Mouse (Mus musculus) embryonic stem cell, embryonic (primary cell): ENCODE measurements at regions not wholly inside any gene's neighbourhood (a gene's known extent, or its start where the extent isn't known, plus 50 kb on each side); places are given as distances from the start of the nearest gene placed in this dataset.

Experiments
- CTCF ChIA-PET, 4 experiments: fragments of 300-600 bp in 2 of 4; fragments of 350-600 bp in 2 of 4; sonication (Branson Sonifier 250); formaldehyde crosslinking; loops; one replicate each; lab custom pipeline; 2022; ENCODE audit warnings: inconsistent platforms in 2 of 4; lab: Charles Lee
- POLR2A ChIA-PET, 4 experiments: fragments of 300-600 bp in 2 of 4; fragments of 350-600 bp in 2 of 4; sonication (Branson Sonifier 250); formaldehyde crosslinking; loops; one replicate each; lab custom pipeline; 2022; ENCODE audit warnings: antibody characterized with exemption in 4 of 4, inconsistent platforms in 1 of 4; lab: Charles Lee

DNA sequence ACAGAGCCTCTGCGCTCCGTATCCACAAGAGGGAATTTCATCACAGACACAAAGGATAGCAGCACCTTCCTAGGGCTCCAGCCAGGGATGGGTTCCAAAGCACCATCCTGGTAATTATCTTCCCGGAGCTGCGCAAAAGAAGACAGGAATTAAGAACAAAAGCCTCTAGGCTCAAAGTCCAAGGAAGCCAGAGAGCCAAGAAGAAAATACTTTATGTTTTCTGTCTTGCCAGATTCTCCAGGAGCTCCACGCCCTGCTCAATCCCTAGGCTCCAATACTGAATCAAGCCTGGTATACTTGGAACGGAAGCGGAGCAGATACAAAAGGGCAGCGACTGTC, 54.4 kb downstream of the Irf2bpl start:
- ChIA-PET POLR2A (interaction anchor here in 3 of 4 experiments (0.6 to 13.8 kb wide), 32 partner anchors 8 to 117 kb away, joined by 3 to 241 read pairs (median 4); partner anchors contain the start of gene Irf2bpl (in 2 of the 3)), CTCF (interaction anchor here (1.0 to 1.6 kb wide), 5 partner anchors 29 to 93 kb away, joined by 3 to 4 read pairs (median 3); no protein-coding TSS in a partner anchor)

GRCm38 (mm10) chr12:86829581-86830246, 54.9 kb downstream of the Irf2bpl start:
- ChIA-PET CTCF (interaction anchor here (0.5 to 1.5 kb wide), 5 partner anchors 29 to 1013 kb away, joined by 3 to 4 read pairs (median 4); no protein-coding TSS in a partner anchor), POLR2A (interaction anchor here in 3 of 4 experiments (0.6 to 13.8 kb wide), 25 partner anchors 8 to 118 kb away, joined by 3 to 241 read pairs (median 5); partner anchors contain the start of gene Irf2bpl (in 2 of the 3))

- CTCF ChIA-PET: interaction anchor here in 1 of 4 experiments (1.6 kb wide), 1 partner anchor 28 kb away, joined by 9 read pairs; no protein-coding TSS in a partner anchor
- POLR2A ChIA-PET: interaction anchor here in 3 of 4 experiments (0.6 to 13.8 kb wide), 9 partner anchors 8 to 92 kb away, joined by 3 to 241 read pairs (median 4); no protein-coding TSS in a partner anchor
These were observed 57.4 kb downstream of the Irf2bpl start for GRCm38 (mm10) chr12:86827241-86827606.

DNA sequence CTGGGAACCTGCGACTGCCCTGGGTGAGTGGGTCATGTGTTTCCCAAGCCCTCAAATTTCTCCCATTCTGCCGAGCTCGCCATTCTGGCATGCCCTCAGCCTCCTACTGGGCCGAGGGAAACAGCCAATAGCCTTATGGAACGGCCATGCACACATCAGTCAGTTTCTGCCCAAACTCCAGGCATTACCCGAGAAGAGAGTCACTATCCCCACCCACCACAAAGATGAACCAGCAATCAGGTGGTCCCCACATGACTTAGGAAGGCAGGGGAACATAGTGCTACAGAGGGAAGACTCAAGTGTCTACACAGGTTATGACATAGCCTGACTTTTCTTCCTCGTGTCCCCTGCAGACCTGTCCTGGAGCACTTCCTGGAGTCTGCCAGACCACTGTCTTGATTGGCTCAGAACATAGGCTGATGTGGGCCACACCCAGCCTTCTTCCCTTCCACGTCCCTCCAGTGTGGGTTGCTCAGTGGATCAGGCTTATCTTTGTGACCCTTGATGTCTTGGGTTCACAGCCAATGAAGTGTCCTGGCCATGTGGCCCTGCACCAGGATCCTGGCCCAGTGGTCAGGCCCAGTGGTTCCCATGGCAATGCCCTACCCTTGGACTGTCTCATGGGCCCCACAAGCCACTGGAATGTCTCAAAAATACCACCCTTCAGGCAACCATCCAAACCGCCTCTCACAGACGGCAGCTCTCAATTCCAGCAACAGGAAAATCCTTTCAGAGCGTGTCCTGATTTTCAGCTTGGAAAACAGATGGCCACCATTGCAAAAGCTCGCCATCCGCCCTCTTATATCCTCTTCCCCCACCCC, 58.0 kb downstream of the Irf2bpl start:
- CTCF ChIA-PET: interaction anchor here in 2 of 4 experiments (0.6 to 1.6 kb wide), 2 partner anchors 28 to 65 kb away, joined by 6 to 9 read pairs; no protein-coding TSS in a partner anchor

GRCm38 (mm10) chr12:86825584-86826419, 58.8 kb downstream of the Irf2bpl start:
- POLR2A ChIA-PET: interaction anchor here (0.6 to 13.8 kb wide), 61 partner anchors 7 to 1730 kb away, joined by 3 to 275 read pairs (median 8); partner anchors contain the start of gene Irf2bpl (in 1 of the 4)
- CTCF ChIA-PET: interaction anchor here (0.6 to 2.4 kb wide), 13 partner anchors 11 to 453 kb away, joined by 3 to 19 read pairs (median 6); no protein-coding TSS in a partner anchor

More for the DNA sequence above, 58.0 kb downstream of the Irf2bpl start:
- POLR2A ChIA-PET: interaction anchor here in 3 of 4 experiments (0.6 to 13.8 kb wide), 25 partner anchors 9 to 983 kb away, joined by 3 to 275 read pairs (median 11); no protein-coding TSS in a partner anchor

DNA sequence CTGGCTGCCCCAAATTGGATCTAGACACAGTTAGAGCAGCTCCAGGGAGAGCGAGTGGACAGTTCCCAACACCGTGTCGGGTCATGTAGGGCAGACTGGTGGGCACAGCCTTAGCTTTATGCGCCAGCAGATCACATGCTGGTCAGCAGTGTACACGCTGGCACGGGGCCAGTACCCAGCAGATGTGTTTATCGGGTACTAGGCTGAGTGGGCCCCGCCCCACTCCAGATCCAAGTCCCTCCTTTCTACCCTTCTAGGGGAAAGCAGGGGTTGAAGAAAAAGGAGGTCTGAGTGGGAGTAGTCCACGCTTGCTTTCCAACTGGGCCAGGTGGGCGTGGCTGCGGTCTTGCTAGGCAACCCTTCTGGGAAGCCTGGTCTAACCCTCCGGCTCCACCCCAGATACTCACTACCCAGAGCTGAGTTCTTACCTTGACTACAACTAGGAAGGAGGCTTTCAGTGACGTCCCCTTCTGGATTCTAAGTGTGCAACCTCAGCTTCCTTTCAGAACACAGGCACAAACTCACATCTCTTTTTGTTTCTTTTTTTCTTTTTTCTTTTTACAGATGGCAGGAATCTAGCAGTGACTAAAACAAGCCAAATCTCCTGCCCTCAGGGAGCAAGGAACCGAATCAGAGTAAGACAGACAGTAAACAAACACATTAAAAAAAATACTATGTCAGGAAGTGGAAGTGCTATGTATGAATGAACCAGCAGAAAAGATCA, 59.6 kb downstream of the Irf2bpl start:
- ChIA-PET POLR2A (interaction anchor here (0.5 to 13.8 kb wide), 114 partner anchors 8 to 1729 kb away, joined by 3 to 275 read pairs (median 5); partner anchors contain the start of genes Cipc (in 1 of the 4), Gpatch2l (in 1 of the 4), Irf2bpl (in 1 of the 4) and Pomt2 (in 1 of the 4)), CTCF (interaction anchor here (0.5 to 2.4 kb wide), 24 partner anchors 8 to 454 kb away, joined by 3 to 19 read pairs (median 4); no protein-coding TSS in a partner anchor)

- CTCF ChIA-PET: interaction anchor here (0.5 to 2.4 kb wide), 25 partner anchors 9 to 100 kb away, joined by 3 to 19 read pairs (median 4); no protein-coding TSS in a partner anchor
- POLR2A ChIA-PET: interaction anchor here (0.6 to 13.8 kb wide), 112 partner anchors 9 to 582 kb away, joined by 3 to 275 read pairs (median 5); partner anchors contain the start of genes Cipc (in 2 of the 4), Gpatch2l (in 1 of the 4), Irf2bpl (in 1 of the 4) and Pomt2 (in 1 of the 4)
These were observed 60.6 kb downstream of the Irf2bpl start for GRCm38 (mm10) chr12:86823855-86824589.

GRCm38 (mm10) chr12:86823488-86823854, 61.1 kb downstream of the Irf2bpl start:
- ChIA-PET POLR2A (interaction anchor here (0.6 to 13.8 kb wide), 54 partner anchors 9 to 353 kb away, joined by 3 to 275 read pairs (median 7); partner anchors contain the start of genes Cipc (in 1 of the 4) and Irf2bpl (in 1 of the 4)), CTCF (interaction anchor here in 3 of 4 experiments (0.5 to 2.4 kb wide), 7 partner anchors 9 to 51 kb away, joined by 3 to 19 read pairs (median 4); no protein-coding TSS in a partner anchor)

- ChIA-PET POLR2A (interaction anchor here (0.6 to 13.8 kb wide), 13 partner anchors 10 to 320 kb away, joined by 3 to 275 read pairs (median 5); no protein-coding TSS in a partner anchor), CTCF (interaction anchor here in 2 of 4 experiments (1.0 to 1.7 kb wide), 4 partner anchors 12 to 102 kb away, joined by 3 to 8 read pairs (median 6); no protein-coding TSS in a partner anchor)
These were observed 63.4 kb downstream of the Irf2bpl start for GRCm38 (mm10) chr12:86821183-86821582.

- ChIA-PET POLR2A (interaction anchor here in 3 of 4 experiments (0.9 to 6.7 kb wide), 6 partner anchors 11 to 118 kb away, joined by 3 to 275 read pairs (median 8); no protein-coding TSS in a partner anchor), CTCF (no interaction called here)
These were observed 65.0 kb downstream of the Irf2bpl start for GRCm38 (mm10) chr12:86819568-86819967.

- ChIA-PET POLR2A (interaction anchor here in 2 of 4 experiments (0.9 to 6.0 kb wide), 6 partner anchors 11 to 117 kb away, joined by 3 to 36 read pairs (median 6); no protein-coding TSS in a partner anchor), CTCF (no interaction called here)
These were observed 65.4 kb downstream of the Irf2bpl start for GRCm38 (mm10) chr12:86819163-86819562.

DNA sequence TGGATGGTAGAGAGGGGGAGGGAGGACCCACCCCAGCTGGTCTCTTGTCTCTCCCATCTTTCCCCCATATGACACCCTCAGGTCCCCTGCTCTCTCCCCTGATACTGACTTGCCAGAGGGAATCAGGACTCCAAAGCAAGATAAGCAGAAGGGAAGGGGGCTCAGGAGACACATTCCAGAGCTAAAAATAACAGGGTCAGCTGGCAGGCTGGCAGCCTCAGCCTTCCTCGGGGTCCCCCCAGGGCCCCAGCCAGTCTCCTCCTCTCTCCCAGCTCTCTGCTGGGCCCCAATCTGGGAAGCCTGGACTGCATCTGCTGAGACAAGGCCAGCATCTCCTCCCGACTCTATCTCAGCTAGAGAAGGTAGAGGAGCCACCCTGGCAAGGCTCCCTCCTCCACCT, 66.4 kb downstream of the Irf2bpl start:
- ChIA-PET CTCF (interaction anchor here in 2 of 4 experiments (0.9 to 1.1 kb wide), 2 partner anchors 19 kb away, joined by 3 read pairs; no protein-coding TSS in a partner anchor), POLR2A (interaction anchor here in 3 of 4 experiments (0.5 to 27.2 kb wide), 18 partner anchors 9 to 116 kb away, joined by 3 to 529 read pairs (median 6); partner anchors contain the start of gene Irf2bpl (in 1 of the 3))

- CTCF ChIA-PET: interaction anchor here (0.6 to 1.6 kb wide), 9 partner anchors 18 to 102 kb away, joined by 3 to 8 read pairs (median 4); no protein-coding TSS in a partner anchor
- POLR2A ChIA-PET: interaction anchor here (0.6 to 27.2 kb wide), 53 partner anchors 6 to 152 kb away, joined by 3 to 529 read pairs (median 5); partner anchors contain the start of genes Cipc (in 1 of the 4) and Irf2bpl (in 1 of the 4)
These were observed 67.6 kb downstream of the Irf2bpl start for GRCm38 (mm10) chr12:86816702-86817610.

DNA sequence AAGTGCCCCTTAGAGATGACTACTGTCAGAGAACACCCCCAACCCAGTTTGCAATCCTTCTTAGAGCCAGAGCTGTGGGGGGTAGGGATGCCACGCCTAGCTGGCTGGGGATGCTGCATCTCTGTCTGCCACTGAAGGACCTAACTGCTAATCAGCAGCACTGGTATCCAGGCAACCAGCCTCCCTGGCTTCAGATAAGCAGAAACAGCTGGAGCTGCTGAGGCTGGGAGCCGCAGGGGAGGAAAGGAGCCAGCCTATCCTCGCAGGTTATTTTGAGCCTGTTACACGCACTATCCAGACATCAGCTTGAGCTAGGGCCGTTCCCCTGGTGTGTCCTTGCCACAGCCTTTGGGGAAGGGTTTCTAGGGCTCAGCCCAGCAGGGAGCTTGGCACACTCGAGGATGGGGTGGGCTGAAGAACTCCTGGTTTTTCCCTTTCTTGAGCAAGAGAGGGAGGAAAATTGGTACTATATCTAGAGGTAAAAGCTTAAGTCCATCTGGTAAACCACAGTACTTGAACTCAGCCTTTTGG, 68.4 kb downstream of the Irf2bpl start:
- CTCF ChIA-PET: interaction anchor here (0.5 to 1.6 kb wide), 8 partner anchors 17 to 101 kb away, joined by 3 to 8 read pairs (median 4); no protein-coding TSS in a partner anchor
- POLR2A ChIA-PET: interaction anchor here (0.7 to 27.2 kb wide), 47 partner anchors 7 to 152 kb away, joined by 3 to 529 read pairs (median 5); partner anchors contain the start of genes Cipc (in 1 of the 4) and Irf2bpl (in 1 of the 4)
